Mouse (Mus musculus): ENCODE measurements at regions not wholly inside any gene's neighbourhood (a gene's known extent, or its start where the extent isn't known, plus 50 kb on each side); places are given as distances from the start of the nearest gene placed in this dataset.

GRCm38 (mm10) chr14:48046094-48046493 is 74.5 kb upstream of the Peli2 start:
- TF ChIP-seq CTCF (conservative IDR thresholded peaks at IDR 0.05; ENCODE audit: insufficient read depth, insufficient read length, low read depth, low read length) (no peak), POLR2A (IDR thresholded peaks at IDR 0.05; ENCODE audit: low read depth, low read length) (no peak)
